ENCODE assay signal across 19 mouse cellular contexts in genomic region chr13:103613333-103613725, GRCm38 (mm10).
DNase-seq lines count a peak whose midpoint lies in the region; ATAC-seq and TF ChIP-seq lines count a peak whose summit lies in the region.
"Had no signal": no experiment of that assay in that cellular context is flagged by ENCODE, and none has a peak within 500 bp of the region (broad histone marks: within the 10 kb centered on the region; RNA-seq: fewer than 3 reads in every experiment).

No protein-coding gene starts in this region.

- ATAC-seq in hindbrain, postnatal 0 days, result no peak
- ATAC-seq in midbrain, embryonic 15.5 days (replicated peaks), result 0 out of 2 replicates have a peak, but pooled peaks have one; percentile 51
- ATAC-seq in midbrain, postnatal 0 days (ENCODE audit: low FRiP score), result no peak
- ATAC-seq in embryonic facial prominence, embryonic 13.5 days (ENCODE audit: insufficient number of reproducible peaks, insufficient read depth, low FRiP score, low TSS enrichment, low read depth), result no peak
- ATAC-seq: forebrain, embryonic 15.5 days; intestine, embryonic 16.5 days had no signal

- H3K4me3 ChIP-seq in hindbrain, postnatal 0 days (ENCODE audit: low read length), result no peak overlapping the region
- H3K4me3 ChIP-seq in hindbrain, embryonic 10.5 days, result no peak overlapping the region
- no peak overlapping the region for H3K4me3 ChIP-seq in midbrain, embryonic 15.5 days
- no peak overlapping the region for H3K4me3 ChIP-seq in midbrain, postnatal 0 days (ENCODE audit: low read depth, low read length)
- H3K4me3 ChIP-seq in embryonic facial prominence, embryonic 13.5 days, result no peak overlapping the region
- H3K4me3 ChIP-seq in thymus, adult 2 months (ENCODE audit: control insufficient read depth, insufficient read depth, low read length), result no peak overlapping the region
- H3K4me3 ChIP-seq: erythroblast, embryonic 14.5 days; forebrain, embryonic 15.5 days; heart, adult 2 months; hindbrain, embryonic 12.5 days had no signal

- no peak overlapping the region for H3K4me2 ChIP-seq in hindbrain, postnatal 0 days (ENCODE audit: low read depth, low read length)
- H3K4me2 ChIP-seq in midbrain, embryonic 15.5 days, result no peak overlapping the region
- no peak overlapping the region for H3K4me2 ChIP-seq in midbrain, postnatal 0 days (ENCODE audit: low read depth, low read length, poor library complexity, severe bottlenecking)
- H3K4me2 ChIP-seq in embryonic facial prominence, embryonic 13.5 days, result peak overlapping the region; percentile 42; the same call in 1 of the 2 replicates
- H3K4me2 ChIP-seq: forebrain, embryonic 15.5 days had no signal

- no peaks in the 10 kb centered on the region for H3K27me3 ChIP-seq in hindbrain, postnatal 0 days (ENCODE audit: insufficient read depth, low read length)
- H3K27me3 ChIP-seq in hindbrain, embryonic 10.5 days (ENCODE audit: insufficient read depth, poor library complexity, severe bottlenecking), result no peaks in the 10 kb centered on the region
- no peaks in the 10 kb centered on the region for H3K27me3 ChIP-seq in midbrain, embryonic 15.5 days (replicated peaks)
- H3K27me3 ChIP-seq in midbrain, postnatal 0 days (ENCODE audit: insufficient read depth, low read length), result no peaks in the 10 kb centered on the region
- peaks cover 6% of the 10 kb centered on the region; the same call in 1 of the 2 replicates for H3K27me3 ChIP-seq in embryonic facial prominence, embryonic 13.5 days
- H3K27me3 ChIP-seq in thymus, adult 2 months (ENCODE audit: control insufficient read depth, insufficient read depth, low read length), result no peaks in the 10 kb centered on the region
- H3K27me3 ChIP-seq: embryonic facial prominence, embryonic 15.5 days; forebrain, embryonic 15.5 days; hindbrain, embryonic 12.5 days had no signal

- H3K9ac ChIP-seq in hindbrain, postnatal 0 days (replicated peaks; ENCODE audit: low read length), result no peak overlapping the region
- H3K9ac ChIP-seq in midbrain, embryonic 15.5 days, result no peak overlapping the region
- H3K9ac ChIP-seq in midbrain, postnatal 0 days (replicated peaks; ENCODE audit: low read length, poor library complexity, severe bottlenecking), result no peak overlapping the region
- no peak overlapping the region for H3K9ac ChIP-seq in embryonic facial prominence, embryonic 13.5 days
- H3K9ac ChIP-seq: embryonic facial prominence, embryonic 15.5 days; forebrain, embryonic 15.5 days; hindbrain, embryonic 12.5 days had no signal

- WGBS in hindbrain, postnatal 0 days, result 62% methylated on average over 10 of the region's 10 CpGs
- WGBS in hindbrain, embryonic 10.5 days, result 89% methylated on average over 10 of the region's 10 CpGs
- 54% methylated on average over 10 of the region's 10 CpGs for WGBS in midbrain, embryonic 15.5 days
- 48% methylated on average over 10 of the region's 10 CpGs for WGBS in midbrain, postnatal 0 days
- 61% methylated on average over 10 of the region's 10 CpGs for WGBS in embryonic facial prominence, embryonic 13.5 days
- 88% methylated on average over 10 of the region's 10 CpGs for WGBS in thymus, adult 2 months

- no peak for TF ChIP-seq POLR2A in thymus, adult 2 months (IDR thresholded peaks at IDR 0.05; ENCODE audit: control insufficient read depth, extremely low read depth, insufficient read depth, low read length, poor library complexity)

- 0 out of 2 replicates have a peak, but pooled peaks cover 4% of the 10 kb centered on the region for H3K4me1 ChIP-seq in hindbrain, postnatal 0 days (ENCODE audit: insufficient read depth, low read length)
- peaks cover 16% of the 10 kb centered on the region for H3K4me1 ChIP-seq in hindbrain, embryonic 10.5 days (replicated peaks)
- peaks cover 15% of the 10 kb centered on the region for H3K4me1 ChIP-seq in midbrain, embryonic 15.5 days
- H3K4me1 ChIP-seq in midbrain, postnatal 0 days (ENCODE audit: insufficient read depth, low read length), result peaks cover 3% of the 10 kb centered on the region
- H3K4me1 ChIP-seq in embryonic facial prominence, embryonic 13.5 days, result peaks cover 13% of the 10 kb centered on the region
- H3K4me1 ChIP-seq in thymus, adult 2 months (replicated peaks; ENCODE audit: control insufficient read depth, insufficient read depth, low read length), result no peaks in the 10 kb centered on the region
- H3K4me1 ChIP-seq: forebrain, embryonic 15.5 days; hindbrain, embryonic 12.5 days had no signal

- peak; percentile 30 for DNase-seq in hindbrain, postnatal 0 days (ENCODE audit: low spot score)
- no peak for DNase-seq in hindbrain, embryonic 10.5 days (ENCODE audit: low spot score)
- no peak for DNase-seq in midbrain, postnatal 0 days (ENCODE audit: low spot score)
- peak; percentile 18 for DNase-seq in telencephalon, adult 2 months (ENCODE audit: low read depth, low spot score)
- DNase-seq in thymus, adult 2 months, result no peak
- DNase-seq: adrenal gland, adult 2 months; adrenal gland, postnatal 25 days; cerebellum, adult 2 months; cerebellum, postnatal 10 days; gastrocnemius, postnatal 14 days; heart, adult 2 months; heart, postnatal 36 days had no signal

- no peak for TF ChIP-seq CTCF in hindbrain, postnatal 0 days (IDR thresholded peaks at IDR 0.05; ENCODE audit: low read depth)
- TF ChIP-seq CTCF in midbrain, postnatal 0 days (IDR thresholded peaks at IDR 0.05), result no peak
- no peak for TF ChIP-seq CTCF in thymus, adult 2 months (IDR thresholded peaks at IDR 0.05; ENCODE audit: borderline replicate concordance, control insufficient read depth, extremely low read depth, insufficient read depth, low read length, poor library complexity)

- no peaks in the 10 kb centered on the region for H3K36me3 ChIP-seq in hindbrain, postnatal 0 days (ENCODE audit: insufficient read depth, low read length)
- no peaks in the 10 kb centered on the region for H3K36me3 ChIP-seq in hindbrain, embryonic 10.5 days
- no peaks in the 10 kb centered on the region for H3K36me3 ChIP-seq in midbrain, embryonic 15.5 days (replicated peaks)
- no peaks in the 10 kb centered on the region for H3K36me3 ChIP-seq in midbrain, postnatal 0 days (ENCODE audit: insufficient read depth, low read length)
- no peaks in the 10 kb centered on the region for H3K36me3 ChIP-seq in embryonic facial prominence, embryonic 13.5 days
- no peaks in the 10 kb centered on the region for H3K36me3 ChIP-seq in thymus, adult 2 months (ENCODE audit: control insufficient read depth, insufficient read depth, low read length)
- H3K36me3 ChIP-seq: embryonic facial prominence, embryonic 15.5 days; forebrain, embryonic 15.5 days; hindbrain, embryonic 12.5 days had no signal

- H3K27ac ChIP-seq in hindbrain, postnatal 0 days, result no peak overlapping the region
- H3K27ac ChIP-seq in hindbrain, embryonic 10.5 days, result no peak overlapping the region
- H3K27ac ChIP-seq in midbrain, embryonic 15.5 days, result 0 out of 2 replicates have a peak overlapping the region, but pooled peaks have one; percentile 4
- H3K27ac ChIP-seq in midbrain, postnatal 0 days (ENCODE audit: low read depth, low read length), result no peak overlapping the region
- no peak overlapping the region for H3K27ac ChIP-seq in embryonic facial prominence, embryonic 13.5 days
- H3K27ac ChIP-seq in thymus, adult 2 months (ENCODE audit: control insufficient read depth, insufficient read depth, low read length), result no peak overlapping the region
- H3K27ac ChIP-seq: forebrain, embryonic 15.5 days; heart, adult 2 months; hindbrain, embryonic 12.5 days had no signal

- no peaks in the 10 kb centered on the region for H3K9me3 ChIP-seq in hindbrain, postnatal 0 days (ENCODE audit: low read length)
- no peaks in the 10 kb centered on the region for H3K9me3 ChIP-seq in hindbrain, embryonic 10.5 days
- H3K9me3 ChIP-seq in midbrain, embryonic 15.5 days, result no peaks in the 10 kb centered on the region
- H3K9me3 ChIP-seq in midbrain, postnatal 0 days (ENCODE audit: low read length), result no peaks in the 10 kb centered on the region
- no peaks in the 10 kb centered on the region for H3K9me3 ChIP-seq in embryonic facial prominence, embryonic 13.5 days
- H3K9me3 ChIP-seq: embryonic facial prominence, embryonic 15.5 days; forebrain, embryonic 15.5 days; hindbrain, embryonic 12.5 days had no signal

Comparison
In these comparisons a context has a peak if more than half of its experiments do, and no peak if none do; other contexts are left out.
1. DNase-seq: peak in hindbrain, postnatal 0 days (single experiment) and telencephalon, adult 2 months (single experiment); none in hindbrain, embryonic 10.5 days (single experiment), midbrain, postnatal 0 days (single experiment) and thymus, adult 2 months (single experiment).